Mouse (Mus musculus) lung, postnatal 0 days (tissue): ENCODE results near the gene Mast4.

Source experiments
- CTCF ChIP-seq: IDR thresholded peaks from 2 replicates; pipeline ENCODE4 v1.5.1; 2016; ENCODE audit warnings: antibody characterized with exemption, mild to moderate bottlenecking
- EP300 ChIP-seq: IDR thresholded peaks from 2 replicates; pipeline ENCODE4 v1.6.1; 2016; ENCODE audit warnings: antibody characterized with exemption, mild to moderate bottlenecking, control low read depth

- no peak for TF ChIP-seq CTCF
- TF ChIP-seq EP300, result no peak
Observed at GRCm38 (mm10) chr13:102837427-102837826, 496.9 kb downstream of the Mast4 start.
